Mouse (Mus musculus) CH12F3 (cell line): ENCODE data around the gene Daam1.

Experiments
- in situ Hi-C: fragments of 300-500 bp; cut with MboI; formaldehyde crosslinking; loops from 2 replicates; pipeline ENCODE4 v1.14.3; 2020; ENCODE audit warnings: low sequenced_read_pairs

Daam1 gene

DNA sequence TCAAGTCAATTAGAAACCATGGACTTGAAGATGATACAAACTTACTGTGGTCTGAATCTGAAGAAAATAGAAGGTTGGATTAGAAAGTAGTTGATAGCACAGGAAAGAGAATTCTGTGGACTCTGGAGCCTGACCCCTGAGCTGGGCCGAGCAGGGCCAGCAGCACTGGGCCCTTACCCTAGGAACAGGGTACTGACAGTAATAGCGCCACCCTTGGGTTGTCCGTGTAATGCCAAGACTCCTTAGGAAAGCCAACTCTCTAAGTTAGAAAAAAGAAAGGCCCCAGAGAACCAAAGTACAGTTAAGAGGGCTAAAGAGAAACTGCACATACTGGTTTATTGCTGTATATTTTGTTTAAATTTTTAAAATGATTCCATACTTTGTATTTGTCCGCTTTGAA, 157.0 kb downstream of the Daam1 start:
- in situ Hi-C loops = no loop called here

DNA sequence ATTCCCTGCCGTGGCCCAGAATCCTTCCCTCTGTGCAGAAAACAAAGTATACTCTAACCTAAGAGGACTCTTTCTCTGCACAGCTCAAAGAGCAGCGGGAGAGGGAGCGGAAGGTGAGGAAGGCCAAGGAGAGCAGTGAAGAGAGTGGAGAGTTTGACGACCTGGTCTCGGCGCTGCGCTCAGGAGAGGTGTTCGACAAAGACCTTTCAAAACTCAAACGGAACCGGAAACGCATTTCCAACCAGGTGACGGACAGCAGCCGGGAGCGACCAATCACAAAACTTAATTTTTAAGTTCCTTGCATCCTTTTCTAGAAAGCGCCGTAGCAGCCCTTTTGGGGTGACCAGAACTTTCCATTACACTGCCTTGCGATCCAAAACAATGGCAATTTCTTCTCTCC, 158.7 kb downstream of the Daam1 start:
- in situ Hi-C loops = no loop called here

DNA sequence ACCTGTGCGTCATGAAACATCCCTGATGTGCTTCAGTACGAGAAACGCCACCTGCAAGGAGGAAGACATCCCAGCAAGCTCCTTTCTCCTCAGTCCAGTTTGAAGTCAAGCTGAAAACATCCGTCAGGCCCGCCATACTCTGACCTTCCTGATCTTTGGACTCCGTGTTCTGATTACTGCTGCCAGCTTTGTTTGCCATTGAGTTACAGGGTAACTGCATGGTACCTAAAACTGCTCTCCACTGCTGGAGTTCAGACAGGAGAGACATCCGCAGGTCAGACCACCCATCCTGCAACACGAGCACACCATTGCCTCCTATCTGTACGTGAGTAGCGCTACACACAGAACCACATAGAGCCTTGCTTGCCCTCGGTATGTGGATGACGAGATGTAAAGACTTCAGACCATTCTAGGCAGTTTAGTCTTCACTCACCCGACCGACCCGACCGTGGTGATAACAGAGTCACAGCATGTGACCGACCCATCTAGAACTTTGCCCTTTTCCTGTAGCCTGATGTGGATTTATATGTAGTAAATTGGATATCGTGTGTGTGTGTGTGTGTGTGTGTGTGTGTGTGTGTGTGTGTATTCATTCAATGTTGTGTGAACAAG, 161.8 kb downstream of the Daam1 start:
- in situ Hi-C loops = no loop called here

GRCm38 (mm10) chr12:71995831-71996230, 165.0 kb downstream of the Daam1 start:
- in situ Hi-C loops = no loop called here

DNA sequence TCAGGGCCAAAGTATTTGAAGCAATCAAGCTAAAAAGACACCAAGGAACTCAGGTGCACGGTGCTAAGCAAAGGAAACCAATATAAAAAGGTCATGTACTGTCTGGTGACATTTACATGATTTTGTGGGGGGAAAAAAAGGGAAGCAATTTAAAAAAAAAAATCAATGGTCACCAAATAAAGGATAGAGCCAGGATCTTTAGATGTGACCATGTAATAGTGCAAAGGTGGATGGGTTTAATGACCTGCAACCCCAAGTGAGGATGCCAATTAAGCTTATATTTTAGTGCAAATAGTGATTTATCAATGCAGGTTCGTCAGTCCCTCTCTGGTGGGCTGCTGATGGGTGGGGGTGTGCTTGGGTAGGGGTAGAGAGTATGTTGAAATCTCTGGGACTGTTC, 166.0 kb downstream of the Daam1 start:
- in situ Hi-C loops = no loop called here

GRCm38 (mm10) chr12:71997364-71997763, 166.5 kb downstream of the Daam1 start:
- in situ Hi-C loops = no loop called here

GRCm38 (mm10) chr12:71998653-71999052, 167.8 kb downstream of the Daam1 start:
- in situ Hi-C loops = no loop called here

DNA sequence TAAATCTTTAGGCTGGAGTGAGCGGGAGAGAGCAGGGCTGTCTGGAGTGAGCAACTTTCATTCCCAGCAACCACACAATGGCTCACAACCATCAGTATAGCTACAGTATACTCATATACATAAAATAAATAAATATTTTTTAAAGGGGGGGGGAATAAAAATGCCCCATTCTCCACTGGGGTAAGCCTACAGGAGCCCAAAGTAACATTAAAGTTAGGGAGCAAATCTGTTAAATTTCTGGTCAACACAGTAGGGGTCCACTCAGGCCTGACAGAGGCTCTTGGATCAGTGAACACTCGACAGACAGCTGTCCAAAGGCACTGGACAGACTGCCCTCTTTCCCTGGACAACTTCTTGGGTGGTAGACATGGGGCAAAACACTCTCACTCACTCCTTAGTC, 168.8 kb downstream of the Daam1 start:
- in situ Hi-C loops = no loop called here

GRCm38 (mm10) chr12:72001811-72002210, 170.9 kb downstream of the Daam1 start:
- in situ Hi-C loops = no loop called here

DNA sequence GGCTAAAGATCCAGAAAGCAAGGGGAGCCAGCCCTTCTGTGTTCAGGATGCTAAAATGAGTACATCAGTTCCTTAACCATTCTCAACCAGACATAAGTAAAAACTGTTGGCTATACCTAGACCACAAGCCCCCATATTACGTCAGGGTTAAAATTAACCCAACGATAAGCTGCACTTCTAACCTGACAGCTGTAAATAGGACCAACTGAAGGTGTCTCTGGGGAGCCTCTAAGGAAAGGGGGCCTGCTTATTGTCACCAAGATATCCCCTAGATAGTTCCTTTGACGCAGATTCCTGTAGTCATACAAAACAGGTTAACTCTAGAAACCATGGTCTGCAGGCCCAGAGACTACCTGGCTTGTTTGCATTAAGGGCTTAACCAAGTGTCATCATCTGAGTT, 174.4 kb downstream of the Daam1 start:
- in situ Hi-C loops = no loop called here

- in situ Hi-C loops = no loop called here
These were observed 176.8 kb downstream of the Daam1 start for GRCm38 (mm10) chr12:72007656-72008055.

- in situ Hi-C loops = no loop called here
These were observed 178.4 kb downstream of the Daam1 start for GRCm38 (mm10) chr12:72009051-72009902.

GRCm38 (mm10) chr12:72011404-72011803, 180.5 kb downstream of the Daam1 start:
- in situ Hi-C loops = no loop called here

- in situ Hi-C loops = no loop called here
These were observed 181.2 kb downstream of the Daam1 start for GRCm38 (mm10) chr12:72012126-72012525.

- in situ Hi-C loops = no loop called here
These were observed 183.0 kb downstream of the Daam1 start for GRCm38 (mm10) chr12:72013711-72014354.

DNA sequence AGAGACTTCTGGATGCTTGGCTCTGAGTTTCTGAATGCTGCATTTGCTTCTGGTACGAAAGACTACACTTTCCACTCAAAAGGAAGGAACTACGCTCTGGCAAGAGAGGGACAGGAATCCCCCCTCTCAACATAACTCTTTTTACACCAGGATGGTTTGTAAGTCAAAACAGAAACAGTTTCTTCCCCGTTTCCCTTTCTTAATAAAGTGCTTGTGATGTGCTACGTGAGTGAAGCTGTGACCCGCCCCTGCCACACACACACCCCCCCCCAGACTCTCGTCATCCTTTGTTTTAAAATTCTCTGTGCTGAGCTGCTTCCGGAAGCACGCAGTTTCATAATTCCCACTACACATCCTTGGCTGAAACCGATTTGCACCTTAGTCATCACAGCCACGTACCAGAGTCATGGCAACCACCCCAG, 183.5 kb downstream of the Daam1 start:
- in situ Hi-C loops = no loop called here

DNA sequence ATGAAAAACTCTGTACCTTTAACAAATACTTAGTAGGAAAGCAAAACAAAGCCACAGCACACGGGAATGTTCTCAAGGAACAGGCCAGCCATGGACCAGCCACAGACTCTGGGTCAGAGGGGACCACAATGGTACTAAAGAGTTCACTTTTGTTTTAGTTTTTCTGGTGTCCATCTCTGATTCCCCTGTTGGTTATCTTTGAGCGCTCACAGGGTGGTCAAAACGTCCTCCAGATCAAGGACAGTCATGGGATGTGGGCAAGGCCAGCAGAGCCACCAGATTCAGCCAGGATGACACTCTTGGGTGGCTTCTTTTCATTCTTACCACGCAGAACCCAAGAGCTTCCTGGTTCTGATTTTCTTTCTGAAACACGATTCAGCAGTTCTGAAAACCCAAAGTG, 184.4 kb downstream of the Daam1 start:
- in situ Hi-C loops = no loop called here

- in situ Hi-C loops = no loop called here
These were observed 189.4 kb downstream of the Daam1 start for GRCm38 (mm10) chr12:72020285-72020684.

- in situ Hi-C loops = no loop called here
These were observed 190.7 kb downstream of the Daam1 start for GRCm38 (mm10) chr12:72021543-72021942.

DNA sequence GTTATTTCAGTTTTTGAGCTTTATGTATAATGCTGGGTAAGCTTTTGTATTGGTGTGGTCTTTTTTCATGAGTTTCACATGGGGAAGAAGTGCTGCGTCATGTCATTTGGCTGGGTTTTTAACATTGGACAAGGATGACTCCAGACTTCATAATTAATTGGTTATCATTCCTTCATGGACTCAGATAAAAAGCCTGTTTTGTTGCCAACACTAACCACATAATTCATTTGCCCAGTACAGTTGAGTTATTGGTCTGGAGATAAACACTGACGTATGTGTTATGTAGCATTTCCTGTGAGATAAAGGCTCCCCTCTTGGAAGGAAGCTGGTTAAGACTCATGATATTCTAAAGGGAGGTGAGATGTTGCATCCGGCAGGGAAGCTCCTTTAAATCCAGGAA, 191.9 kb downstream of the Daam1 start:
- in situ Hi-C loops = no loop called here

GRCm38 (mm10) chr12:72023572-72023971, 192.7 kb downstream of the Daam1 start:
- in situ Hi-C loops = no loop called here

DNA sequence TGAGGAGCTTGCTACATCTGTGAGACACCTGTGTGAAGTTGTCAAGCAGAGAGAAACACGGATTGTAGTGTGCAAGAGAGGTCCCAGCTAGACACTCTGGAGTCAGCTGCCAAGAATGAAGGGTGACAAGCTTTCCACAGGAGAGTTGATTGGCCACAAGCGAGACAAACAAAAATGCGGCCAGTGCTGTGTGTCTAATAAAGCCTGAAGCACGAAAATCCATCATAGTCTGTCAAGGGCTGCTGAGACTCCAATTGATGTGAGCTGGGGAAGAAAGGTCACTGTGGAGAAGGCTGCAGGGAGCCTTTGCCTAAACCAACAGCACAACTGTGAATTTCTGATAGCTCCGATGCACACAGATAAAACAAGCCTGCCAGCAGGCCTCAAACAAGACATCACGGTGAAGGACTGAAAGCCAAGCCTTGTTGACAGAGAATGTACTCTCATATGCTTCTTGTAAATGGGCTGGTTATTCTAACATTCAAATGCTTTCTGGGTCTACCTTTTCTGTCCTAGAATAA, 194.5 kb downstream of the Daam1 start:
- in situ Hi-C loops = no loop called here
